Mouse (Mus musculus): Measurements from ENCODE around the gene Tgfbr3.

GRCm38 (mm10) chr5:107164856-107165255 is 124.6 kb downstream of the Tgfbr3 start:
- TF ChIP-seq CTCF (conservative IDR thresholded peaks at IDR 0.05; ENCODE audit: insufficient read depth, insufficient read length, low read depth, low read length) (no peak), POLR2A (IDR thresholded peaks at IDR 0.05; ENCODE audit: low read depth, low read length) (no peak)

Measured in kidney, adult 2 months (tissue).